Mouse (Mus musculus): Measurements from ENCODE around the gene Adar. TPM values are rescaled to one million over a fixed set of nuclear protein-coding genes. Genes with fewer than 3 reads are reported as not detected.

The Adar gene
- total and polyA plus RNA-seq, 3 experiments: 11.5 to 33.1 (median 20.4) TPM

- peaks cover 0 to 7% of the 10 kb centered on the region in 2 experiments; a peak in 2 of 4 replicates for H3K4me1 ChIP-seq (ENCODE audit: control insufficient read depth in 1 of 2, insufficient read depth in 2 of 2)
- no peak overlapping the region for H3K4me2 ChIP-seq (ENCODE audit: insufficient read depth, low read depth, poor library complexity, severe bottlenecking)
- H3K9ac ChIP-seq (ENCODE audit: insufficient read depth, low read depth): no peak overlapping the region
- H3K36me3 ChIP-seq (replicated peaks in 1 of 2; ENCODE audit: control insufficient read depth in 1 of 2, insufficient read depth in 1 of 2, low read length in 1 of 2): no peaks in the 10 kb centered on the region
- H3K4me3 ChIP-seq (replicated peaks in 1 of 3; ENCODE audit: low read depth in 2 of 3, low read length in 2 of 3, poor library complexity in 1 of 3): no peak overlapping the region
- no peak overlapping the region for H3K27ac ChIP-seq (ENCODE audit: insufficient read depth, low read depth)
- no peaks in the 10 kb centered on the region for H3K9me3 ChIP-seq (replicated peaks; ENCODE audit: low read length)
- no peaks in the 10 kb centered on the region for H3K79me2 ChIP-seq (replicated peaks; ENCODE audit: control insufficient read depth, extremely low read depth, insufficient read depth, poor library complexity, severe bottlenecking)
- in situ Hi-C loops (cut with MboI; ENCODE audit: low pct_ligation_motif_present, low pct_unique_long_range_greater_than_20kb, low sequenced_read_pairs): no loop called here
- peaks cover 2% of the 10 kb centered on the region for H3K27me3 ChIP-seq (replicated peaks)
- no peak for DNase-seq (ENCODE audit: extremely low read depth)
- 0 out of 2 replicates have a peak, but pooled peaks have one; percentile 18 for TF ChIP-seq ELF1 (IDR thresholded peaks at IDR 0.05; ENCODE audit: low read depth, low read length)
- TF ChIP-seq MAZ (IDR thresholded peaks at IDR 0.05; ENCODE audit: low read depth, low read length): no peak
- dilution Hi-C loops (cut with MboI; ENCODE audit: extremely low pct_ligation_motif_present, extremely low pct_unique_long_range_greater_than_20kb, low sequenced_read_pairs): no loop called here
Measured at GRCm38 (mm10) chr3:89672573-89673317, 42.1 kb upstream of the Adar start.

DNA sequence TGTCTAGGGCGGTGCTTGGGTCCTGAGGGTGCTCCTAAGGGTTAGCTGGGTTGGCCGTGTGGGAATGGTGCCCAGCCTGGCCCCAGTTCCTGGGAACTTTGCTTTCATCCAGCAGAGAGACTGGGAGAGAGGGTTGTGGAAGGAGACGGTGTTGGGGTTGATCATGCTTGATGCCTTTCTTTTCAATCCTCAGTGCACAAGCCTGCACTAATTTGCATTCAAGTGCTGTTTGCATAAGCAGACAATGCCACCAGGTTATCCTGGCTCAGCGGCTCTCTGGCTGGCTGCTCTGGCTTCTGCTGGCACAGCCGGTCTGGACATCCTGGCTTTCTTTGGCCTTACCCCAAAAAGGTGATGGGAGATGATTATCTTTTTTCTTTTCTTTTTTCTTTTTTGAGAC, 37.2 kb upstream of the Adar start:
- dilution Hi-C loops (cut with MboI; ENCODE audit: extremely low pct_ligation_motif_present, extremely low pct_unique_long_range_greater_than_20kb, low sequenced_read_pairs) (no loop called here), in situ Hi-C loops (cut with MboI; ENCODE audit: low pct_ligation_motif_present, low pct_unique_long_range_greater_than_20kb, low sequenced_read_pairs) (loop anchor here (25.0 kb wide), 1 partner anchor 340 kb away; the partner anchor contains the start of genes Adam15 and Efna4)
- Histone ChIP-seq H3K9me3 (replicated peaks; ENCODE audit: low read length) (no peaks in the 10 kb centered on the region), H3K27me3 (replicated peaks) (peaks cover 5% of the 10 kb centered on the region), H3K36me3 (replicated peaks in 1 of 2; ENCODE audit: control insufficient read depth in 1 of 2, insufficient read depth in 1 of 2, low read length in 1 of 2) (no peaks in the 10 kb centered on the region), H3K27ac (ENCODE audit: insufficient read depth, low read depth) (no peak overlapping the region), H3K4me3 (replicated peaks in 1 of 3; ENCODE audit: low read depth in 2 of 3, low read length in 2 of 3, poor library complexity in 1 of 3) (no peak overlapping the region), H3K79me2 (replicated peaks; ENCODE audit: control insufficient read depth, extremely low read depth, insufficient read depth, poor library complexity, severe bottlenecking) (no peaks in the 10 kb centered on the region), H3K4me2 (ENCODE audit: insufficient read depth, low read depth, poor library complexity, severe bottlenecking) (no peak overlapping the region), H3K9ac (ENCODE audit: insufficient read depth, low read depth) (no peak overlapping the region), H3K4me1 (ENCODE audit: control insufficient read depth in 1 of 2, insufficient read depth in 2 of 2) (peaks cover 2 to 8% of the 10 kb centered on the region in 2 experiments; a peak in 1 of 4 replicates)
- TF ChIP-seq MAFK (IDR thresholded peaks at IDR 0.05; ENCODE audit: insufficient replicate concordance, low read length): no peak
- no peak for TF ChIP-seq NRF1 (IDR thresholded peaks at IDR 0.05; ENCODE audit: low read depth, low read length)
- TF ChIP-seq TCF12 (IDR thresholded peaks at IDR 0.05; ENCODE audit: low read depth, low read length): no peak
- no peak for TF ChIP-seq RAD21 (IDR thresholded peaks at IDR 0.05; ENCODE audit: low read depth, low read length)
- TF ChIP-seq JUND (conservative IDR thresholded peaks at IDR 0.05; ENCODE audit: low read depth, low read length): no peak
- TF ChIP-seq BHLHE40 (IDR thresholded peaks at IDR 0.05; ENCODE audit: low read depth, low read length): no peak
- no peak for TF ChIP-seq ZC3H11A (IDR thresholded peaks at IDR 0.05; ENCODE audit: low read depth, low read length)
- no peak for DNase-seq (ENCODE audit: extremely low read depth)

DNA sequence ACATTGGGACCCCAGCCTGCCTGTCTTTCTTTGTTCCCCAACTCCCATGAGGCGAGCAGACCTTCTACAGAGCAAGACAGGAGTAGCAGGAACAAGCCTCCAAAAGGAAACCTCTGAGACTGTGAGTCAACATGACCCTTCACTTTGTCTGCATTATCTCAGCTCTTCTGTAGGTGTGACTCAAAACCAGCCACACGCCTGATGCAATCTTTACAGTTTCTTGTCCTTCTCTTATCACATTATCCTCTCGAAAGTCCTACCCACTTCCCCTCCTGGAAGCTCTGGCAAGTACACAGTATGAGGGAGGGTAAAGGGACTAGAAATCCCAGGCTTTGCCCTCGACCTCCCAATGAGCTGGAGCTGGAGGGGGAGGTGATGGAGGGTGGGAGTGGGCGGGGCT, 28.8 kb upstream of the Adar start:
- Histone ChIP-seq H3K9ac (ENCODE audit: insufficient read depth, low read depth) (no peak overlapping the region), H3K4me2 (ENCODE audit: insufficient read depth, low read depth, poor library complexity, severe bottlenecking) (no peak overlapping the region), H3K9me3 (replicated peaks; ENCODE audit: low read length) (peaks cover 6% of the 10 kb centered on the region), H3K4me3 (replicated peaks in 1 of 3; ENCODE audit: low read depth in 2 of 3, low read length in 2 of 3, poor library complexity in 1 of 3) (no peak overlapping the region), H3K27me3 (replicated peaks) (peaks cover 7% of the 10 kb centered on the region), H3K27ac (ENCODE audit: insufficient read depth, low read depth) (no peak overlapping the region), H3K4me1 (ENCODE audit: control insufficient read depth in 1 of 2, insufficient read depth in 2 of 2) (peaks cover 0 to 6% of the 10 kb centered on the region in 2 experiments; a peak in 1 of 4 replicates), H3K79me2 (replicated peaks; ENCODE audit: control insufficient read depth, extremely low read depth, insufficient read depth, poor library complexity, severe bottlenecking) (no peaks in the 10 kb centered on the region), H3K36me3 (replicated peaks in 1 of 2; ENCODE audit: control insufficient read depth in 1 of 2, insufficient read depth in 1 of 2, low read length in 1 of 2) (no peaks in the 10 kb centered on the region)
- TF ChIP-seq CHD1 (IDR thresholded peaks at IDR 0.05; ENCODE audit: low read depth, low read length) (no peak), CTCF (conservative IDR thresholded peaks at IDR 0.05 in 1 of 2, IDR thresholded peaks at IDR 0.05 in 1 of 2; ENCODE audit: low read depth in 2 of 2, low read length in 2 of 2) (no peak), ZNF384 (IDR thresholded peaks at IDR 0.05; ENCODE audit: low read depth, low read length) (no peak), UBTF (IDR thresholded peaks at IDR 0.05; ENCODE audit: low read depth, low read length) (no peak), HCFC1 (IDR thresholded peaks at IDR 0.05; ENCODE audit: low read depth, low read length) (no peak), IRF4 (IDR thresholded peaks at IDR 0.05; ENCODE audit: low read depth, low read length) (peak; percentile 42; the same call in 1 of the 2 replicates)
- dilution Hi-C loops (cut with MboI; ENCODE audit: extremely low pct_ligation_motif_present, extremely low pct_unique_long_range_greater_than_20kb, low sequenced_read_pairs): no loop called here
- DNase-seq (ENCODE audit: extremely low read depth): peak; percentile 24
- in situ Hi-C loops (cut with MboI; ENCODE audit: low pct_ligation_motif_present, low pct_unique_long_range_greater_than_20kb, low sequenced_read_pairs): loop anchor here (10.0 to 25.0 kb wide), 2 partner anchors 171 to 349 kb away; partner anchors contain the start of genes Adam15 and Efna4
